Mouse (Mus musculus) bone marrow, adult 2 months (tissue): ENCODE results near the gene Fgfr2. TPM values are rescaled to one million over a fixed set of nuclear protein-coding genes. Genes with fewer than 3 reads are reported as not detected.

Source experiments
- H3K27ac ChIP-seq: fragments of 200-500 bp; 2 replicates; pipeline ENCODE4 v1.5.1; 2012; ENCODE audit warnings: low read depth, mild to moderate bottlenecking, control low read depth, inconsistent platforms, low read length; ENCODE audit not compliant: control insufficient read depth, poor library complexity, insufficient read depth
- H3K4me1 ChIP-seq: fragments of 200-500 bp; 2 replicates; pipeline ENCODE4 v1.6.1; 2011; ENCODE audit warnings: low read length; ENCODE audit not compliant: control insufficient read depth, insufficient read depth
- H3K4me3 ChIP-seq: fragments of 200-500 bp; replicated peaks from 2 replicates; pipeline ENCODE3; 2011; ENCODE audit warnings: mild to moderate bottlenecking, low read depth, low read length, control low read depth; ENCODE audit not compliant: control insufficient read depth
- CTCF ChIP-seq: fragments of 200-500 bp; IDR thresholded peaks from 2 replicates; pipeline ENCODE4 v1.5.1; 2011; ENCODE audit warnings: low read length, control low read depth; ENCODE audit not compliant: control insufficient read depth, insufficient read depth
- POLR2A ChIP-seq: fragments of 200-500 bp; IDR thresholded peaks from 2 replicates; pipeline ENCODE4 v1.6.1; 2011; ENCODE audit warnings: low read depth, mild to moderate bottlenecking, control low read depth, low read length, borderline replicate concordance; ENCODE audit not compliant: control insufficient read depth
- WGBS: fragments of 180-500 bp; shearing (Covaris S2); methylation state at CpG from one replicate; pipeline ENCODE4 v1.1.7; 2018; 5-methylcytosine and 5-hydroxymethylcytosine counted together
- polyA plus RNA-seq: library from polyadenylated mRNA; stranded (reverse); fragments of >200 nt; gene quantifications from 2 replicates; pipeline ENCODE4 v1.2.4, GENCODE M21; 2011; ENCODE audit warnings: low replicate concordance; ENCODE audit not compliant: missing spikeins, insufficient read depth, insufficient read length

Gene Fgfr2
- polyA plus RNA-seq, 1 experiment, result 8.2 TPM

- Histone ChIP-seq H3K27ac (no peak overlapping the region), H3K4me3 (no peak overlapping the region), H3K4me1 (peaks cover 10% of the 10 kb centered on the region; the same call in 1 of the 2 replicates)
- 56% methylated on average over 7 of the region's 7 CpGs for WGBS
- TF ChIP-seq CTCF (no peak), POLR2A (no peak)
These were observed 318.7 kb downstream of the Fgfr2 start for GRCm38 (mm10) chr7:132804461-132804860.

- no peak overlapping the region for H3K4me3 ChIP-seq
- WGBS, result 38% methylated on average over 3 of the region's 3 CpGs
- TF ChIP-seq POLR2A, result no peak
- no peak for TF ChIP-seq CTCF
- peaks cover 10% of the 10 kb centered on the region; the same call in 1 of the 2 replicates for H3K4me1 ChIP-seq
- no peak overlapping the region for H3K27ac ChIP-seq
These were observed 319.2 kb downstream of the Fgfr2 start for GRCm38 (mm10) chr7:132803962-132804361.

GRCm38 (mm10) chr7:132803336-132803735, 319.8 kb downstream of the Fgfr2 start:
- Histone ChIP-seq H3K4me3 (no peak overlapping the region), H3K4me1 (peaks cover 10% of the 10 kb centered on the region; the same call in 1 of the 2 replicates), H3K27ac (0 out of 2 replicates have a peak overlapping the region, but pooled peaks have one; percentile 4)
- TF ChIP-seq CTCF, result no peak
- TF ChIP-seq POLR2A, result no peak
- 73% methylated on average over 2 of the region's 2 CpGs for WGBS

GRCm38 (mm10) chr7:132802691-132803090, 320.5 kb downstream of the Fgfr2 start:
- WGBS, result 89% methylated on average over 11 of the region's 11 CpGs
- no peak for TF ChIP-seq POLR2A
- Histone ChIP-seq H3K4me1 (peaks cover 10% of the 10 kb centered on the region; the same call in 1 of the 2 replicates), H3K4me3 (no peak overlapping the region), H3K27ac (no peak overlapping the region)

- Histone ChIP-seq H3K4me1 (peaks cover 10% of the 10 kb centered on the region; the same call in 1 of the 2 replicates), H3K4me3 (no peak overlapping the region), H3K27ac (no peak overlapping the region)
- WGBS, result 66% methylated on average over 2 of the region's 2 CpGs
- no peak for TF ChIP-seq POLR2A
- TF ChIP-seq CTCF, result no peak
These were observed 321.1 kb downstream of the Fgfr2 start for GRCm38 (mm10) chr7:132802066-132802465.

GRCm38 (mm10) chr7:132801509-132801908, 321.6 kb downstream of the Fgfr2 start:
- Histone ChIP-seq H3K4me1 (peaks cover 10% of the 10 kb centered on the region; the same call in 1 of the 2 replicates), H3K27ac (0 out of 2 replicates have a peak overlapping the region, but pooled peaks have one; percentile 11), H3K4me3 (no peak overlapping the region)
- 67% methylated on average over 5 of the region's 5 CpGs for WGBS
- TF ChIP-seq CTCF (no peak), POLR2A (no peak)

- Histone ChIP-seq H3K4me1 (peaks cover 10% of the 10 kb centered on the region; the same call in 1 of the 2 replicates), H3K4me3 (no peak overlapping the region), H3K27ac (no peak overlapping the region)
- WGBS, result 90% methylated on average over 10 of the region's 10 CpGs
- TF ChIP-seq POLR2A (no peak), CTCF (no peak)
These were observed 322.3 kb downstream of the Fgfr2 start for GRCm38 (mm10) chr7:132800868-132801267.

- 84% methylated on average over 5 of the region's 5 CpGs for whole genome bisulfite sequencing
- Histone ChIP-seq H3K4me3 (no peak overlapping the region), H3K4me1 (peaks cover 4% of the 10 kb centered on the region; the same call in 1 of the 2 replicates), H3K27ac (no peak overlapping the region)
- TF ChIP-seq CTCF (no peak), POLR2A (no peak)
These were observed 323.8 kb downstream of the Fgfr2 start for GRCm38 (mm10) chr7:132799119-132800016.
